Mouse (Mus musculus) midbrain, embryonic 11.5 days (tissue): ENCODE results near the gene Pik3cb. TPM values are rescaled to one million over a fixed set of nuclear protein-coding genes. Genes with fewer than 3 reads are reported as not detected.

Source experiments
- ATAC-seq: fragments of 200-750 bp; cut with Nextera tagmentation; 2 replicates; pipeline ENCODE4 v1.8.0; 2017; ENCODE audit warnings: moderate TSS enrichment, moderate library complexity; ENCODE audit not compliant: low FRiP score
- DNase-seq: peaks from one replicate; pipeline ENCODE4 v3.0.0; 2015; ENCODE audit warnings: low spot score; ENCODE audit errors: missing footprints
- H3K27ac ChIP-seq: fragments of 300-500 bp; sonication (generic); 2 replicates; pipeline ENCODE4 v1.5.1; 2014; ENCODE audit warnings: low read depth, low read length
- H3K27me3 ChIP-seq: fragments of 300-500 bp; sonication (generic); 2 replicates; pipeline ENCODE4 v1.6.1; 2014; ENCODE audit warnings: mild to moderate bottlenecking, low read length, moderate library complexity, mixed read lengths; ENCODE audit not compliant: control insufficient read depth, insufficient read depth
- H3K36me3 ChIP-seq: fragments of 300-500 bp; sonication (generic); 2 replicates; pipeline ENCODE4 v1.6.1; 2014; ENCODE audit warnings: mild to moderate bottlenecking, low read length, moderate library complexity, mixed read lengths; ENCODE audit not compliant: control insufficient read depth, insufficient read depth
- H3K4me1 ChIP-seq: fragments of 300-500 bp; sonication (generic); 2 replicates; pipeline ENCODE4 v1.6.1; 2014; ENCODE audit warnings: low read length; ENCODE audit not compliant: control insufficient read depth, insufficient read depth
- H3K4me2 ChIP-seq: fragments of 300-500 bp; sonication (generic); 2 replicates; pipeline ENCODE4 v1.6.1; 2014; ENCODE audit warnings: mild to moderate bottlenecking, moderate library complexity
- H3K4me3 ChIP-seq: fragments of 300-500 bp; sonication (generic); 2 replicates; pipeline ENCODE4 v1.5.1; 2014; ENCODE audit warnings: low read depth, low read length
- H3K9ac ChIP-seq: fragments of 300-500 bp; sonication (generic); 2 replicates; pipeline ENCODE4 v1.6.1; 2014; ENCODE audit warnings: low read length
- H3K9me3 ChIP-seq: fragments of 300-500 bp; sonication (generic); 2 replicates; pipeline ENCODE4 v1.6.1; 2016; ENCODE audit warnings: low read length; ENCODE audit not compliant: control insufficient read depth
- WGBS: fragments of 180-500 bp; shearing (Covaris S2); extraction: QIAGEN DNeasy Blood & Tissue Kit; methylation state at CpG from one replicate; pipeline ENCODE4 v1.1.7; 2014; 5-methylcytosine and 5-hydroxymethylcytosine counted together
- polyA plus RNA-seq: library from polyadenylated mRNA; unstranded; fragments of >200 nt; fragmentation: Nextera tagmentation; extraction: Ambion mirVana; gene quantifications from 2 replicates; pipeline ENCODE4 v1.2.1, GENCODE M21; 2014

Gene Pik3cb
- polyA plus RNA-seq, 1 experiment from 2014 or later: 1.1 TPM

DNA sequence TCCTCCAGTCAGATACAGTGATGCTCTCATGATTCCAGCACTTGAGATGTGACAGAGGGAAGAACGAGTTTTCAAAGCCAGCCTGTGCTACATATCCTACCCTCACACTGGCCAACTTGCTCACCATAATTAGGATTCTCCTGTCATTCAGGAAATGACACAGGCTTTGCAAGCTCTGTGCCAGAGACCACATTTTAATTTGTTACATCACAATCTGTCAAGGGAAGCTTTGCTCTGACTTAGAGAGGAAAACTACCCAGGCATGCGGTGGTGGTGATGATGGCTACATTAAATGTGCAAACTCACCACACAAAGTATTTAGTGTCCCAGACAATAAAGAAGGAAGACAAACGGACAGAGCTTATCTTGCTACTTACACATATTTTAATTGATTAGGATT lies 59.1 kb downstream of the Pik3cb start:
- no peaks in the 10 kb centered on the region for H3K4me1 ChIP-seq
- ATAC-seq (no peak), DNase-seq (no peak)
- no peak overlapping the region for H3K9ac ChIP-seq
- H3K27ac ChIP-seq: no peak overlapping the region
- no peaks in the 10 kb centered on the region for H3K27me3 ChIP-seq
- H3K4me3 ChIP-seq: no peak overlapping the region
- WGBS: 89% methylated on average over 3 of the region's 3 CpGs
- no peak overlapping the region for H3K4me2 ChIP-seq
- no peaks in the 10 kb centered on the region for H3K9me3 ChIP-seq
- no peaks in the 10 kb centered on the region for H3K36me3 ChIP-seq

DNA sequence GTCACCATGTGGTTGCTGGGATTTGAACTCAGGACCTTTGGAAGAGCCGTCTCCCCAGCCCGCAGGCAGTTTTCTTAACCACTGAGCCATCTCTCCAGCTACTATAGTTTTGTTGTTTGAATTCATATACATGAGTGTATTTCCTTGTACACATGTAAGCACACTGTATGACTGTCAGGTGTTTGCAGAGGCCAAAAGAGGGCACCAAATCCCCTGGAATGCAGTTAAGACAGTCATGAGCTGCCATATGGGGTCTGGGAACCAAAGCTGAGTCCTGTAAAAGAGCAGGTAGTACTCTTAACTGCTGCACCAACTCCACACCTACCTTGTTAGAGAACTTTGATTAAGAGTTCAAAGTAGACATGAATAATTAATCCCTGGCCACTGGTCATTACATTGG lies 59.8 kb downstream of the Pik3cb start:
- H3K27ac ChIP-seq: no peak overlapping the region
- 96% methylated on average over 2 of the region's 2 CpGs for WGBS
- H3K4me1 ChIP-seq: no peaks in the 10 kb centered on the region
- no peaks in the 10 kb centered on the region for H3K36me3 ChIP-seq
- H3K27me3 ChIP-seq: no peaks in the 10 kb centered on the region
- H3K4me2 ChIP-seq: no peak overlapping the region
- DNase-seq: peak; percentile 47
- ATAC-seq: no peak
- H3K9ac ChIP-seq: no peak overlapping the region
- H3K4me3 ChIP-seq: no peak overlapping the region
- H3K9me3 ChIP-seq: no peaks in the 10 kb centered on the region

DNA sequence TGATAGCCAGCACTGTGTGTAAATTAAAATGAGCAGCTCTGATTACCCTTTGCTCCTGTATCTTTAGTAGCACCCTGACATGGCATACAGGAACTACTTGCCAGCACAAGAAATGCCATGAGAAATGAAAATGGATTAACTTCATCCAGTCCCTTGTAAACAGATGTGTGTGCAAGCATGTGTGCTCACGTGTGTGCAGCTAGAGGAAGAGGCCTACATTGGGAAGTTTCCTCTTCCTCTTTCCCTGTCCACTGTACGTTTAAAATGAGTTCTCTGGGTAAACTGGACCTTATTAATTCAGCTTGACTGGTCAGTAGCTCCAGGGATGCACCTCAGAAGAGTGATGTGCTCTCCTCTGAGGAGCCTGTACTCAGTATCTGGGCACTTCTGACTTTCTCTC lies 66.0 kb downstream of the Pik3cb start:
- Histone ChIP-seq H3K9me3 (no peaks in the 10 kb centered on the region), H3K4me3 (no peak overlapping the region), H3K9ac (no peak overlapping the region), H3K27me3 (no peaks in the 10 kb centered on the region), H3K36me3 (no peaks in the 10 kb centered on the region), H3K4me1 (no peaks in the 10 kb centered on the region), H3K4me2 (no peak overlapping the region), H3K27ac (no peak overlapping the region)
- WGBS: 92% methylated on average over 2 of the region's 2 CpGs
- ATAC-seq: no peak
- DNase-seq: peak; percentile 26

DNA sequence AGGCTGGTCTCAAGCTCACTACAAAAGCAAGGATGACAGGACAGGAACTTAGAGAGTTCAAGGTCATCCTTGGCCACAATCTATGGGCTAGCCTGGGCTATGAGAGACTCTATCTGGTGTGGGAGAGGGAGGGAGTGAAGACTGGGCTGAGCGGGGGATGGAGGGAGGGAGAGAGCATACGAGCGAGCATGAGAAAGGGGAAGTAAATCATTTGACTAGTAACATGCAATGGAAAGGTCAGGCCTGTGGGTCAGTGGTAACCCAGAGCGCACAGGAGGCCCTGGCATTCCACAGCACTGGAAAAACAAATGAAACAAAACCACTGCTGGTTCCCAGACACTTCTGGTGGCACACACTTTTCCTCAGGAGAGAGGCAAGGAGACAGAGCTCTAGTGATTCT lies 67.9 kb downstream of the Pik3cb start:
- Histone ChIP-seq H3K9me3 (no peaks in the 10 kb centered on the region), H3K27me3 (no peaks in the 10 kb centered on the region), H3K36me3 (no peaks in the 10 kb centered on the region), H3K4me1 (no peaks in the 10 kb centered on the region), H3K4me3 (no peak overlapping the region), H3K9ac (no peak overlapping the region), H3K27ac (no peak overlapping the region), H3K4me2 (no peak overlapping the region)
- ATAC-seq (no peak), DNase-seq (peak; percentile 57)
- 73% methylated on average over 4 of the region's 4 CpGs for WGBS

DNA sequence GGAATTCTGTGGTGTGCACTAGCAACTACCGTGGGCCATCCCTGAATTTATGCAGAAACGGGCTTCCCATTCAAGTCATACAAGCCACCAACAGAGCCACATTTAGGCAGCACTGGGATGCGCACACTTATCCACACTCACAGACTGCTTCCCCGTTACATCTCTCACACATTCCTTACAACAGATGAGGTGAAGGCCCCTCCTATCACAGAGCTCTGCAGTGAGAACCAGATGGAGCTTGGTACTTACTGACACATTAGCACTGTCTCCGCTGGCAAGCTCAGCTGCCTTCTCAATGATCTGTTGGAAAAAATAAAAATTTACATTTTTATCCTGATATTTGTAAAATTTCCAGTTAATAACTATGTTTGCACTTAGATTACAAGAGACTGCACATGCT lies 75.1 kb downstream of the Pik3cb start:
- no peak overlapping the region for H3K27ac ChIP-seq
- 84% methylated on average over 5 of the region's 5 CpGs for WGBS
- no peak for DNase-seq

DNA sequence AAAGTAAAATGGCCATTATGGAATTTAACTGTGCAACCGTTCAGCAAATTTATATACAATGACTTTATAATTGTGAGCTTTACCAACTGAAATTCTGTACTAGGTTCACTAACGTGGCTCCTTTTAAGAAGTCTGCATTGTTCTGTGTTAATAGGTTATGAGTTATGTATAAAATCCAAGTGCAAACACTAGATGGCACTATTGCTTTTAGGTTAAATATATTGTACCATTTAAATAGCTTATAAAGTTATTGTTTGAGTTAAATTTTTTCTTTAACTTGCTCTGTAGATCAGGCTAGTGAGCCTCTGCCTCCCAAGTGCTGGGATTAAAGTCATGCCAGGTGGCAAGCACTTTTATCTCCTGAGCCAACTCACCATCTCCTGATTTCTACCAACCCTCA lies 76.2 kb downstream of the Pik3cb start:
- H3K9me3 ChIP-seq: no peaks in the 10 kb centered on the region
- no peaks in the 10 kb centered on the region for H3K4me1 ChIP-seq
- no peak overlapping the region for H3K27ac ChIP-seq
- WGBS: 56% methylated on average over 2 of the region's 2 CpGs
- no peaks in the 10 kb centered on the region for H3K27me3 ChIP-seq
- DNase-seq (no peak), ATAC-seq (no peak)
- H3K4me3 ChIP-seq: no peak overlapping the region
- no peaks in the 10 kb centered on the region for H3K36me3 ChIP-seq
- H3K9ac ChIP-seq: no peak overlapping the region
- H3K4me2 ChIP-seq: no peak overlapping the region

More for the DNA sequence above, 75.1 kb downstream of the Pik3cb start:
- no peak for ATAC-seq
- H3K4me3 ChIP-seq: no peak overlapping the region
- no peak overlapping the region for H3K9ac ChIP-seq
- H3K27me3 ChIP-seq: no peaks in the 10 kb centered on the region
- H3K36me3 ChIP-seq: no peaks in the 10 kb centered on the region
- no peak overlapping the region for H3K4me2 ChIP-seq
- H3K9me3 ChIP-seq: no peaks in the 10 kb centered on the region
- H3K4me1 ChIP-seq: no peaks in the 10 kb centered on the region

DNA sequence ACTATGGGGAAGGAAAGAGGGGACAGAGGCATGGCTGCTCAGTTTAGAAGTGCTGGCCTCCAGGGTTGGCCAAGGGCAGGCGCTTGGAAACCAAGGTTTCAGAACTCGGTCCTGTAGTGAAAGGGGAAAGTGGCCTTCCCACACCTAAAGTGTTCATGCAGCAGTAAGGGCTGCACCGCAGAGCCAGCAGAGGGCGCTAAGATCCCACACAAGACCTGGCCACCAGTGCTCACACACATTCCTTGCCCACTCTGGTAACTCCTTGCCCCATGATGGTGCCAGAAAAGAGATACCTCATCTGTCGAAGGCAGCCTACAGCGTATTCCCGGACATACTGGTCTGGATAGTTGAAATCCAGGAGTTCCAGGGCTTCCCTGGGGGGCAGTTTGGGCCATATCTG lies 77.9 kb downstream of the Pik3cb start:
- peak; percentile 66 for ATAC-seq
- WGBS: 40% methylated on average over 7 of the region's 7 CpGs

DNA sequence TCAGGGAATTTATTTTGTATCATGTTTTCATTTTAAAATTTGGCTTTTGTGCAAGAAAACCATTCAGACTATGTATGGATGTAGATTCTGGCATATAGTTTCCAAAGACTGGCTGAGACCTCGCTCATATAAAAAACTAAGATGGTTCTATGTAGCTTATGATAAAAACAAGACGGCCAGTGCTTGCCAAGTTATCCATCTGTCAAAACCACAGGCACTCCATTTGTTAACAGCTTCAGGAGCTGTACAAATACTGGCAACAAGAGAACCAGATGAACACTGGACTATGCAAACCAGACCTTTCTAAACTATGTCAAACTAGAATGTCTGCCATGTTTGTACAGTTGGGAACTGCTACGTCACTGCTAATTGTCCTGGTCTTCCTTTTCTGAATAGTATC lies 82.7 kb downstream of the Pik3cb start:
- Histone ChIP-seq H3K4me3 (no peak overlapping the region), H3K4me1 (no peaks in the 10 kb centered on the region), H3K9ac (no peak overlapping the region), H3K27me3 (no peaks in the 10 kb centered on the region), H3K4me2 (no peak overlapping the region), H3K9me3 (no peaks in the 10 kb centered on the region), H3K36me3 (no peaks in the 10 kb centered on the region), H3K27ac (no peak overlapping the region)
- WGBS: 91% methylated on average over 3 of the region's 3 CpGs
- DNase-seq (no peak), ATAC-seq (no peak)

More for the DNA sequence above, 77.9 kb downstream of the Pik3cb start:
- Histone ChIP-seq H3K9ac (no peak overlapping the region), H3K27ac (no peak overlapping the region), H3K4me3 (no peak overlapping the region), H3K36me3 (no peaks in the 10 kb centered on the region), H3K4me1 (no peaks in the 10 kb centered on the region), H3K9me3 (no peaks in the 10 kb centered on the region), H3K27me3 (no peaks in the 10 kb centered on the region), H3K4me2 (no peak overlapping the region)
- DNase-seq: peak; percentile 97

DNA sequence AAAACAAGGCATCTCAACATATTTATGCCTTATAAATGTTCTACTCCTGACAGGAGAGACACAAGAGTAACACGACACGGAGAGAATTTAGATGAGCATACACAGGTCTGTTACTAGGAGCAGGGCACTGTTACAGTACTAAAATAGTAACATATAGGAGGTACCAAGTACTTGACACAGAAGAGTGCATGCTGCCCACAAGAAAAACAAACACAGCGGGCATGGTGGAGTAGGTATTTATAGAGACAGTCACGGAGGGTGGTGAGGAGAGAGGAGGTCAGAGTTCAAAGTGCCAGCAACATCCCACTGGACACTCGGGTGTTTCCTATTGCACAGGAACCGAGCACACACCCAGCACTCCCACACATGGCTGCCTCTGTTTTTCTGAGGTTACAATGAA lies 90.7 kb downstream of the Pik3cb start:
- WGBS: 77% methylated on average over 6 of the region's 6 CpGs

DNA sequence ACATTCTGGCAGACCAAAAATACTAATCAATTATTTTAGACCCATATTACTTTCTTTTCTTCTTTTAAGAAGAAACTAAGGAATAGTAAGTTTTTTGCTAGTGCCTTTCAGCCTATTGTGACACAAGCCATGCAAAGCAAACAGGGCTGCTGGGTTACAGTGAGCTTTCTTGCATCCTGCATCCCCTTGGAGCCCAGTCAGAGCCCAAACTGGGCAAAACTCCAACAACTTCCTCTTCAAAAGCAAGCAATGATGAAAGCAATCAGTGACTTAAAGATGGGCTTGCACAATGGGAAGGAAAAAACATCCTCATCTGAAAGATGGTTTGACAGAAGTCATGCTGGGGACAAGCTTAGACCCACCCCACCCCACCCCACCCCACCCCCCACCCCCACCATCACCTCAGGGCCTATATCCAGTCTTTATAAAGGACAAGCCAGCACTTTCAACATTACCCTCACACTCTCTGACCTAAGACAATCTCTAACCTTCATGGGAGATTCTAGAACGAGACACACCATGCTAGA lies 91.6 kb downstream of the Pik3cb start:
- H3K9me3 ChIP-seq: no peaks in the 10 kb centered on the region
- no peaks in the 10 kb centered on the region for H3K4me1 ChIP-seq
- no peak overlapping the region for H3K9ac ChIP-seq
- H3K36me3 ChIP-seq: no peaks in the 10 kb centered on the region
- no peak overlapping the region for H3K4me2 ChIP-seq
- no peaks in the 10 kb centered on the region for H3K27me3 ChIP-seq
- ATAC-seq (no peak), DNase-seq (peak; percentile 44)
- 91% methylated on average over 1 of the region's 1 CpGs for WGBS
- no peak overlapping the region for H3K4me3 ChIP-seq
- no peak overlapping the region for H3K27ac ChIP-seq

More for the DNA sequence above, 90.7 kb downstream of the Pik3cb start:
- DNase-seq (peak; percentile 1), ATAC-seq (no peak)
- H3K27ac ChIP-seq: no peak overlapping the region
- no peak overlapping the region for H3K4me3 ChIP-seq
- H3K4me2 ChIP-seq: no peak overlapping the region
- H3K36me3 ChIP-seq: no peaks in the 10 kb centered on the region
- H3K27me3 ChIP-seq: no peaks in the 10 kb centered on the region
- H3K4me1 ChIP-seq: no peaks in the 10 kb centered on the region
- no peak overlapping the region for H3K9ac ChIP-seq
- H3K9me3 ChIP-seq: no peaks in the 10 kb centered on the region
